Mouse (Mus musculus) gastrocnemius, postnatal 10 days (tissue): ENCODE data around the gene Cavin3. TPM values are rescaled to one million over a fixed set of nuclear protein-coding genes. Genes with fewer than 3 reads are reported as not detected.

Source experiments
- total RNA-seq, 2 experiments: library from RNA; stranded (reverse); gene quantifications; 2 replicates each; pipeline ENCODE4 v1.2.3; 2021

Cavin3 gene
- total RNA-seq, 2 experiments from 2014 or later = 37.4 to 43.2 TPM

Other genes starting within 250 kb of the Cavin3 start
- not detected for gene Olfr688, start 194.2 kb downstream of the Cavin3 start, total RNA-seq
- not detected for gene Olfr689, start 171.1 kb downstream of the Cavin3 start, total RNA-seq
- gene Olfr690, start 148.2 kb downstream of the Cavin3 start, total RNA-seq = not detected
- gene Olfr691, start 140.0 kb downstream of the Cavin3 start, total RNA-seq = not detected
- not detected for gene Olfr692, start 114.1 kb downstream of the Cavin3 start, total RNA-seq
- not detected for gene Gm5901, start 107.3 kb downstream of the Cavin3 start, total RNA-seq
- gene Fam160a2, start 82.2 kb downstream of the Cavin3 start, total RNA-seq = 10 to 100 TPM; 12.6 to 17.5 TPM
- gene Cnga4, start 77.7 kb downstream of the Cavin3 start, total RNA-seq = not detected
- gene Cckbr, start 56.6 kb downstream of the Cavin3 start, total RNA-seq = not detected
- 10 to 100 TPM; 42.9 to 44.0 TPM for gene Smpd1, start 72.1 kb upstream of the Cavin3 start, total RNA-seq
- 10 to 100 TPM; 10.6 to 13.0 TPM for gene Apbb1, start 99.4 kb upstream of the Cavin3 start, total RNA-seq
- gene Hpx, start 117.8 kb upstream of the Cavin3 start, total RNA-seq = 1 to 10 TPM in 1 of 2 experiments, not detected in 1; 2.5 TPM
- 10 to 100 TPM; 18.8 to 29.4 TPM for gene Trim3, start 151.3 kb upstream of the Cavin3 start, total RNA-seq
- gene Timm10b, start 157.8 kb upstream of the Cavin3 start, total RNA-seq = 10 to 100 TPM; 67.5 to 79.0 TPM
- gene Arfip2, start 158.1 kb upstream of the Cavin3 start, total RNA-seq = 10 to 100 TPM; 21.2 to 28.2 TPM
- gene Gm45799, start 158.3 kb upstream of the Cavin3 start, total RNA-seq = 1 to 10 TPM; 1.9 to 3.1 TPM
- under 1 TPM; 0.90 to 0.94 TPM for gene Dnhd1, start 168.5 kb upstream of the Cavin3 start, total RNA-seq